Mouse (Mus musculus) heart, adult 2 months (tissue): ENCODE data around the gene H2-Eb2.

Experiments
- CTCF ChIP-seq: fragments of 200-600 bp; IDR thresholded peaks from 2 replicates; pipeline ENCODE4 v1.8.1; 2022; ENCODE audit warnings: antibody characterized with exemption, mild to moderate bottlenecking, moderate library complexity
- POLR2A ChIP-seq: fragments of 200-500 bp; IDR thresholded peaks from 2 replicates; pipeline ENCODE4 v1.6.1; 2011; ENCODE audit warnings: mild to moderate bottlenecking, low read depth, low read length, control low read depth; ENCODE audit not compliant: insufficient read depth

DNA sequence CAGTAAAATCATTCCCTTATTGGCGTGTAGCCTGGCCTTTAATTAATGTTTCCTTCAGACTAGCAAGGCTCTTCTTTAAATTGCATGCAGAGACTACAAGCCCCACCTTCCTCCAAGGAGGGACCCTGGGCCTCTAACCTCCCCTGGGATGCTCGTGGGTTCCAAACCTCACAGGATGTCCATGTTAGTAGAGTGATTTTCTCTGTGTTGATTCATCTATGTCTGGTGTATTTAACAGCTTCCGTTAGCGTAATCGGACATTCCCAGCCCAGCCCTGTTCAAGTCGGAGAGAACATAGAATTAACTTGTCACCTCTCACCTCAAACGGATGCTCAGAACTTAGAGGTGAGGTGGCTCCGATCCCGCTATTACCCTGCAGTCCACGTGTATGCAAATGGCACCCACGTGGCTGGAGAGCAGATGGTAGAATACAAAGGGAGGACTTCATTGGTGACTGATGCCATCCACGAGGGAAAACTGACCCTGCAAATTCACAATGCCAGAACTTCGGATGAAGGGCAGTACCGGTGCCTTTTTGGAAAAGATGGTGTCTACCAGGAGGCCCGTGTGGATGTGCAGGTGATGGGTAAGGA is 37.6 kb downstream of the H2-Eb2 start:
- no peak for TF ChIP-seq CTCF
- TF ChIP-seq POLR2A, result no peak
